Mouse (Mus musculus): ENCODE measurements around the gene Shisal2a. TPM values are rescaled to one million over a fixed set of nuclear protein-coding genes. Genes with fewer than 3 reads are reported as not detected.

Gene Shisal2a
- total and polyA plus RNA-seq, 3 experiments: not detected

GRCm38 (mm10) chr4:108400395-108400794 is 17.2 kb upstream of the Shisal2a start (continued):
- no peak for TF ChIP-seq NRF1 (IDR thresholded peaks at IDR 0.05; ENCODE audit: low read depth, low read length)

- Histone ChIP-seq H3K27ac (ENCODE audit: insufficient read depth, low read depth) (no peak overlapping the region), H3K4me3 (replicated peaks in 1 of 3; ENCODE audit: low read depth in 2 of 3, low read length in 2 of 3, poor library complexity in 1 of 3) (no peak overlapping the region), H3K4me2 (ENCODE audit: insufficient read depth, low read depth, poor library complexity, severe bottlenecking) (no peak overlapping the region), H3K36me3 (replicated peaks in 1 of 2; ENCODE audit: control insufficient read depth in 1 of 2, insufficient read depth in 1 of 2, low read length in 1 of 2) (no peaks in the 10 kb centered on the region), H3K79me2 (replicated peaks; ENCODE audit: control insufficient read depth, extremely low read depth, insufficient read depth, poor library complexity, severe bottlenecking) (no peaks in the 10 kb centered on the region), H3K27me3 (replicated peaks) (no peaks in the 10 kb centered on the region), H3K9ac (ENCODE audit: insufficient read depth, low read depth) (no peak overlapping the region), H3K4me1 (ENCODE audit: control insufficient read depth in 1 of 2, insufficient read depth in 2 of 2) (no peaks in the 10 kb centered on the region), H3K9me3 (replicated peaks; ENCODE audit: low read length) (peaks cover 5% of the 10 kb centered on the region)
- dilution Hi-C loops (cut with MboI; ENCODE audit: extremely low pct_ligation_motif_present, extremely low pct_unique_long_range_greater_than_20kb, low sequenced_read_pairs): no loop called here
- in situ Hi-C loops (cut with MboI; ENCODE audit: low pct_ligation_motif_present, low pct_unique_long_range_greater_than_20kb, low sequenced_read_pairs): no loop called here
- TF ChIP-seq SIN3A (IDR thresholded peaks at IDR 0.05; ENCODE audit: low read length) (no peak), IRF4 (IDR thresholded peaks at IDR 0.05; ENCODE audit: low read depth, low read length) (no peak), PAX5 (IDR thresholded peaks at IDR 0.05; ENCODE audit: low read length) (no peak), BHLHE40 (IDR thresholded peaks at IDR 0.05; ENCODE audit: low read depth, low read length) (no peak)
- DNase-seq (ENCODE audit: extremely low read depth): no peak
Measured at GRCm38 (mm10) chr4:108394236-108394635, 11.1 kb upstream of the Shisal2a start.

- no peak overlapping the region for H3K9ac ChIP-seq (ENCODE audit: insufficient read depth, low read depth)
- TF ChIP-seq CHD1 (IDR thresholded peaks at IDR 0.05; ENCODE audit: low read depth, low read length) (no peak), ZMIZ1 (IDR thresholded peaks at IDR 0.05; ENCODE audit: low read depth, low read length) (no peak), MYC (IDR thresholded peaks at IDR 0.05; ENCODE audit: low read depth, low read length) (no peak), EP300 (IDR thresholded peaks at IDR 0.05; ENCODE audit: low read length) (no peak), UBTF (IDR thresholded peaks at IDR 0.05; ENCODE audit: low read depth, low read length) (no peak), NELFE (IDR thresholded peaks at IDR 0.05; ENCODE audit: low read depth, low read length) (no peak), JUND (conservative IDR thresholded peaks at IDR 0.05; ENCODE audit: low read depth, low read length) (no peak)
- no peak for DNase-seq (ENCODE audit: extremely low read depth)
- H3K4me3 ChIP-seq (replicated peaks in 1 of 3; ENCODE audit: low read depth in 2 of 3, low read length in 2 of 3, poor library complexity in 1 of 3): no peak overlapping the region
- H3K9me3 ChIP-seq (replicated peaks; ENCODE audit: low read length): peaks cover 5% of the 10 kb centered on the region
- no peaks in the 10 kb centered on the region for H3K4me1 ChIP-seq (ENCODE audit: control insufficient read depth in 1 of 2, insufficient read depth in 2 of 2)
- no peak overlapping the region for H3K4me2 ChIP-seq (ENCODE audit: insufficient read depth, low read depth, poor library complexity, severe bottlenecking)
- dilution Hi-C loops (cut with MboI; ENCODE audit: extremely low pct_ligation_motif_present, extremely low pct_unique_long_range_greater_than_20kb, low sequenced_read_pairs) (no loop called here), in situ Hi-C loops (cut with MboI; ENCODE audit: low pct_ligation_motif_present, low pct_unique_long_range_greater_than_20kb, low sequenced_read_pairs) (no loop called here)
- H3K36me3 ChIP-seq (replicated peaks in 1 of 2; ENCODE audit: control insufficient read depth in 1 of 2, insufficient read depth in 1 of 2, low read length in 1 of 2): no peaks in the 10 kb centered on the region
- H3K27me3 ChIP-seq (replicated peaks): no peaks in the 10 kb centered on the region
- no peaks in the 10 kb centered on the region for H3K79me2 ChIP-seq (replicated peaks; ENCODE audit: control insufficient read depth, extremely low read depth, insufficient read depth, poor library complexity, severe bottlenecking)
- no peak overlapping the region for H3K27ac ChIP-seq (ENCODE audit: insufficient read depth, low read depth)
Measured at GRCm38 (mm10) chr4:108392558-108392957, 9.4 kb upstream of the Shisal2a start.

- TF ChIP-seq NELFE (IDR thresholded peaks at IDR 0.05; ENCODE audit: low read depth, low read length) (no peak), HCFC1 (IDR thresholded peaks at IDR 0.05; ENCODE audit: low read depth, low read length) (no peak), IRF4 (IDR thresholded peaks at IDR 0.05; ENCODE audit: low read depth, low read length) (no peak), JUN (IDR thresholded peaks at IDR 0.05; ENCODE audit: insufficient read depth, low read depth, low read length) (no peak), MEF2A (IDR thresholded peaks at IDR 0.05; ENCODE audit: borderline replicate concordance, low read depth, low read length) (no peak), CTCF (conservative IDR thresholded peaks at IDR 0.05 in 1 of 2, IDR thresholded peaks at IDR 0.05 in 1 of 2; ENCODE audit: low read depth in 2 of 2, low read length in 2 of 2) (no peak), ZNF384 (IDR thresholded peaks at IDR 0.05; ENCODE audit: low read depth, low read length) (no peak), USF1 (IDR thresholded peaks at IDR 0.05; ENCODE audit: low read depth, low read length) (no peak), KAT2A (IDR thresholded peaks at IDR 0.05; ENCODE audit: insufficient replicate concordance, low read length) (no peak), TCF12 (IDR thresholded peaks at IDR 0.05; ENCODE audit: low read depth, low read length) (no peak), EP300 (IDR thresholded peaks at IDR 0.05; ENCODE audit: low read length) (no peak)
- no peak for DNase-seq (ENCODE audit: extremely low read depth)
- H3K79me2 ChIP-seq (replicated peaks; ENCODE audit: control insufficient read depth, extremely low read depth, insufficient read depth, poor library complexity, severe bottlenecking): no peaks in the 10 kb centered on the region
- H3K36me3 ChIP-seq (replicated peaks in 1 of 2; ENCODE audit: control insufficient read depth in 1 of 2, insufficient read depth in 1 of 2, low read length in 1 of 2): no peaks in the 10 kb centered on the region
- in situ Hi-C loops (cut with MboI; ENCODE audit: low pct_ligation_motif_present, low pct_unique_long_range_greater_than_20kb, low sequenced_read_pairs) (no loop called here), dilution Hi-C loops (cut with MboI; ENCODE audit: extremely low pct_ligation_motif_present, extremely low pct_unique_long_range_greater_than_20kb, low sequenced_read_pairs) (no loop called here)
- H3K9ac ChIP-seq (ENCODE audit: insufficient read depth, low read depth): no peak overlapping the region
- H3K4me3 ChIP-seq (replicated peaks in 1 of 3; ENCODE audit: low read depth in 2 of 3, low read length in 2 of 3, poor library complexity in 1 of 3): no peak overlapping the region
- peaks cover 5% of the 10 kb centered on the region for H3K9me3 ChIP-seq (replicated peaks; ENCODE audit: low read length)
- no peaks in the 10 kb centered on the region for H3K27me3 ChIP-seq (replicated peaks)
- no peak overlapping the region for H3K27ac ChIP-seq (ENCODE audit: insufficient read depth, low read depth)
- no peaks in the 10 kb centered on the region for H3K4me1 ChIP-seq (ENCODE audit: control insufficient read depth in 1 of 2, insufficient read depth in 2 of 2)
- H3K4me2 ChIP-seq (ENCODE audit: insufficient read depth, low read depth, poor library complexity, severe bottlenecking): no peak overlapping the region
Measured at GRCm38 (mm10) chr4:108391124-108391523, 8.0 kb upstream of the Shisal2a start.

All from CH12.LX (cell line).